Mouse (Mus musculus) small intestine, adult 2 months (tissue): ENCODE results near the gene R3hdm1. TPM values are rescaled to one million over a fixed set of nuclear protein-coding genes. Genes with fewer than 3 reads are reported as not detected.

Experiments
- H3K27ac ChIP-seq: fragments of 200-500 bp; 2 replicates; pipeline ENCODE4 v1.5.1; 2012; ENCODE audit warnings: low read depth, low read length, control low read depth, inconsistent platforms; ENCODE audit not compliant: insufficient read depth
- H3K27me3 ChIP-seq: fragments of 200-500 bp; 2 replicates; pipeline ENCODE4 v1.6.1; 2012; ENCODE audit warnings: mild to moderate bottlenecking, moderate library complexity, low read length, inconsistent platforms; ENCODE audit not compliant: control insufficient read depth, insufficient read depth
- H3K36me3 ChIP-seq: fragments of 200-500 bp; 2 replicates; pipeline ENCODE4 v1.6.1; 2012; ENCODE audit warnings: mild to moderate bottlenecking, low read length, control low read depth, inconsistent platforms; ENCODE audit not compliant: control insufficient read depth, insufficient read depth
- H3K4me1 ChIP-seq: fragments of 200-500 bp; 2 replicates; pipeline ENCODE4 v1.6.1; 2012; ENCODE audit warnings: low read length, inconsistent platforms, mixed read lengths; ENCODE audit not compliant: control insufficient read depth, insufficient read depth, insufficient read length
- H3K4me3 ChIP-seq: fragments of 200-500 bp; 2 replicates; pipeline ENCODE4 v1.5.1; 2012; ENCODE audit warnings: low read depth, mild to moderate bottlenecking, control low read depth, inconsistent platforms, low read length, moderate library complexity
- CTCF ChIP-seq: fragments of 200-500 bp; IDR thresholded peaks from 2 replicates; pipeline ENCODE4 v1.5.1; 2012; ENCODE audit warnings: low read depth, mild to moderate bottlenecking, control low read depth, inconsistent platforms, low read length, moderate library complexity, mixed read lengths; ENCODE audit not compliant: insufficient replicate concordance, insufficient read length; ENCODE audit errors: extremely low read depth
- POLR2A ChIP-seq: fragments of 200-500 bp; IDR thresholded peaks from 2 replicates; pipeline ENCODE4 v1.6.1; 2012; ENCODE audit warnings: low read depth, mild to moderate bottlenecking, control low read depth, inconsistent platforms, low read length, moderate library complexity
- WGBS: fragments of 180-500 bp; shearing (Covaris S2); methylation state at CpG from one replicate; pipeline ENCODE4 v1.1.7; 2018; 5-methylcytosine and 5-hydroxymethylcytosine counted together
- polyA plus RNA-seq: library from polyadenylated mRNA; depleted of rRNA; stranded (reverse); fragments of >200 nt; gene quantifications from 2 replicates; pipeline ENCODE4 v1.2.3, GENCODE M21; 2012; rRNA removed

Gene R3hdm1
- polyA plus RNA-seq: 27.7 and 39.6 TPM in 2 replicates

DNA sequence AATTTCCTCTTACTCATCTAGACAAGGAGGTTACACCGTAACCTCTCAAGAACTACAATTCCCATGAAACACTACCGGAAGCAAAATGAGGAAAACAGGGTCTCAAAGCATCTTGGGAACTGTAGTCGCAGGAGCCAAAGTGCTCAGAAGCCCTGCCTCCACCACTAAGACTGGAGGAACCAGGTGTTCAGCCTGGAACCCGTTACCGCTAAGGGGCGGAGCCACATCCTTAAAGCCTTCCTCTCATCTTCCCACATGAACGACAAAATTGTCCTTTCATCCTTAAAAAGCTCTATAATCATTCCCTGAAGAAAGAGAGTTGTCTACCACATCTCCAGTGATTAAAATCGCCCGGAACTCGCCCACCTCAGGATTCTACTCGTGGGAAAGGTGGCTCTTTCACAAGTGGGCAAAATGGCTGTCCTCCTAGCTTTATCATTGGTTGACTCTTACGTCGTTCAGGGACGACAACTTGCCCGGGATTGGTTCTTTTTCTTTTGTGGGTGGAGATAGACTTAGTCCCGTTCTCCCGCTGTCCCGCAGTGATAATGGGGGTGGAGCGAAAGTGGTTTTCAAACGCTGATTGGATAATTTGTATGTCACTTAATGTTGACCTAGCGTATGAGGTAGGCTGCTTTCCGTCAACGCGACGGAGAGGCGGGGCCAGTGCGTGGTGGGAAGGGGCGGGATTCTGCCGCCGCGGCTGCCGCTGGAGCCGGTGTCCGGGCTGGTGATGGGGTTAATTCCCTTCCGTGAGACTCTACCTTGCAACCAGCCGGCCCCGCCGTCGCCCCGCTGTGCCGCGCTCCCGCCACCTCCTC is at the start of gene R3hdm1, which contains the start of gene Zranb3:
Gene R3hdm1, plus strand, starts transcription at position 661 of the 821 bp plus-strand sequence.
Gene Zranb3, minus strand, starts transcription at position 407 of the 821 bp plus-strand sequence.
- Histone ChIP-seq H3K36me3 (no peaks in the 10 kb centered on the region), H3K4me3 (peak within 1 kb of the TSS; percentile 99), H3K4me1 (no peaks in the 10 kb centered on the region), H3K27me3 (no peaks in the 10 kb centered on the region), H3K27ac (peak within 1 kb of the TSS; percentile 90)
- TF ChIP-seq CTCF (no peak), POLR2A (peak; percentile 47; the same call in 1 of the 2 replicates)
- under 1% methylated on average over 43 of the region's 43 CpGs for WGBS

DNA sequence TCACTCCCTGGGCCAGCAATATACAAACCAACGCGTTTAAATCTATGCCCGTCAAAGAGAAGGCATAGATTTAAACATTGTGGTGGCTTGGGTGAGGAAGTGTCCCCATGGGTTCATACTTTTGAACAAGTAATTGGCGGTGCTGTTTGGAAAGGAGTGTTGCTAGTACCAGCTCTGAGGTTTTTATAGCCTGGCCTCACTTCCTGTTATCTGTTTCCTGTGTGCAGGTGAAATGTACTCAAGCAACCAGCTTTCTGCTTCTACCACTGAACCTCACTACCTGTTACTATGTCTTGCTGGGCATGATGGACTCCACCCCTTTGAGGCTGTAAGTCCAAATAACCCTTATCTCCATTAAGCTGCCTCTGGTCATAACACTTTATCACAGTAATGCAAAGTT is 45.8 kb upstream of the R3hdm1 start:
- Histone ChIP-seq H3K36me3 (no peaks in the 10 kb centered on the region), H3K4me3 (no peak overlapping the region), H3K4me1 (no peaks in the 10 kb centered on the region), H3K27ac (no peak overlapping the region), H3K27me3 (no peaks in the 10 kb centered on the region)
- 94% methylated on average over 4 of the region's 4 CpGs for WGBS
- TF ChIP-seq POLR2A (no peak), CTCF (no peak)

- no peaks in the 10 kb centered on the region for H3K36me3 ChIP-seq
- 87% methylated on average over 5 of the region's 5 CpGs for WGBS
- no peaks in the 10 kb centered on the region for H3K27me3 ChIP-seq
- no peak overlapping the region for H3K27ac ChIP-seq
- no peak overlapping the region for H3K4me3 ChIP-seq
- TF ChIP-seq POLR2A: no peak
- TF ChIP-seq CTCF: no peak
- no peaks in the 10 kb centered on the region for H3K4me1 ChIP-seq
These were observed 44.5 kb upstream of the R3hdm1 start for GRCm38 (mm10) chr1:128058625-128059024.

DNA sequence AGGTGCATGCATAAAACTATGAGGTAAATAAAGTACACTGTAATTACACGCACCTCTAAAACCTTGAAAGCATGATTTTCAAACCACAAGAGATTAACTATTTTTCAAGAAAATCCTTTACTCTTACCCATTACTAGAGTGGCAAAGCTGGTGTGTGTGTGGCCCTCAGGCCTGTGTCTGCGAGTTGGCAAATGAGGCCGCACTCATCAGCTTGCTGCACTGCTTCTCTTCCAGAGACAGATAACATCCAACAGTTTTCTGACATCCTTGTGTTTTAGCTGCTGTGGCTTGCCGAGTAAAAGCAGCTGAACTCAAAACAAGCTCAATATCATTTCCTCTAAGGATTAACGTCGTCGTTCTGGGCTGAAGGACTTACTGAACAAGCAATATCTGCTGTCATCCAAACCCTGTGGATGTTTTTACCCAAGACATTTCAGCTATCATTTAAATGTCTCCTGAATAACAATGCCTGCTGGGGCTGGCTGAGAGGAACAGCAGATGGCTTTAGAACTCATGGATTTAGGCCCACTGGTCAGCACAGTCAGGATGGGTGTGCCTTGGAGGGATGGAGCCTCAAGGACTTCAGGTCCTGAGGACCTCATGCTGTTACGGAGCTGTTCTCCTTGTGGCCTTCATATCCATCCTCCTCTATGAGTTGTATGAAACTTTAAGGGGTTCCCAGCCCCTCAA is 42.3 kb upstream of the R3hdm1 start:
- 78% methylated on average over 8 of the region's 8 CpGs for WGBS
- Histone ChIP-seq H3K27me3 (no peaks in the 10 kb centered on the region), H3K4me3 (no peak overlapping the region), H3K27ac (no peak overlapping the region), H3K36me3 (no peaks in the 10 kb centered on the region), H3K4me1 (no peaks in the 10 kb centered on the region)
- TF ChIP-seq CTCF (no peak), POLR2A (no peak)

DNA sequence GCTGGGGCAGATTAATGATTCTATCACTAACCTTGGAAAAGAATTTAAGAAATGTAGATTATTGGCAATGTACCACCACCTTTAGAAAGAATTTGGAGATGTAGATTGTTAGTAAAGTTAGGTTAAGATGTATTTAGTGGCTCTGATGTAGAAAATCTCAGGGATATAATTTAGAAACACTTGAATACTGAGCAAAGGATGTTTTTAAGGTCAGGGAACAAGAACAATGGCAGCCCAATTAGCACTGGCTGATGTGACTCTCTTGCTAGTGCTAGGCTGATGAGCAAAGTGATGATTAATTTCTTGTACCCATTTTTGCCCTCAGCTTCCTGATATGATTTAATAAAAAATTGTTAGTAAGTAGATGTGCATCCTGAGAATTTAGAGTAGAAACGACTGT is 41.7 kb upstream of the R3hdm1 start:
- no peak overlapping the region for H3K4me3 ChIP-seq
- H3K36me3 ChIP-seq: no peaks in the 10 kb centered on the region
- H3K27me3 ChIP-seq: no peaks in the 10 kb centered on the region
- no peak overlapping the region for H3K27ac ChIP-seq
- no peaks in the 10 kb centered on the region for H3K4me1 ChIP-seq
- TF ChIP-seq CTCF (no peak), POLR2A (no peak)
- WGBS: 75% methylated on average over 1 of the region's 1 CpGs

GRCm38 (mm10) chr1:128062167-128062566 is 40.9 kb upstream of the R3hdm1 start:
- TF ChIP-seq POLR2A: no peak
- no peak for TF ChIP-seq CTCF
- no peaks in the 10 kb centered on the region for H3K36me3 ChIP-seq
- no peaks in the 10 kb centered on the region for H3K27me3 ChIP-seq
- no peaks in the 10 kb centered on the region for H3K4me1 ChIP-seq
- no peak overlapping the region for H3K4me3 ChIP-seq
- WGBS: 90% methylated on average over 1 of the region's 1 CpGs
- H3K27ac ChIP-seq: no peak overlapping the region

DNA sequence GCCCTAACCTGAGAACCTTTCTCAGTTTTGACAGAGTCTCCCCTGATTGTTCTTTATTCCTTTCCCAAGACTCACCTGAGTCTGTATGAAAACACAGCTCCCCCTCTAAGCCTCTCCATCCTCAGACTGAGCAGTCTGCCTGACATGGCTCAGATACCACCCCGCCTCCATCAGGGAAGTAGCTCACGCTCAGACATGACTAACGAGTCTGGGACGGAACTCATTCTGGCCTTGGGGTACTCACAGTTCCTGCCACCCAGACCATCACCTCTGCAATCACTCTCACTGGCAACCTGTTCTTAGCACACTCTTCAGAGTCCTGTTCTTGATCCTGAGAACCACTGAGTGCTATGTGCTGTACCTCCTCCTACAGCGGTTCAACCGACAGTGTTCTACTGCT is 38.4 kb upstream of the R3hdm1 start:
- Histone ChIP-seq H3K4me3 (no peak overlapping the region), H3K27ac (no peak overlapping the region), H3K36me3 (no peaks in the 10 kb centered on the region), H3K4me1 (no peaks in the 10 kb centered on the region), H3K27me3 (no peaks in the 10 kb centered on the region)
- WGBS: 94% methylated on average over 6 of the region's 6 CpGs
- TF ChIP-seq CTCF: no peak
- no peak for TF ChIP-seq POLR2A
